Mouse (Mus musculus) embryonic stem cell, embryonic (primary cell): ENCODE measurements around the gene Pop4.

ENCODE experiments used
- CTCF ChIA-PET, 4 experiments: fragments of 300-600 bp in 2 of 4; fragments of 350-600 bp in 2 of 4; sonication (Branson Sonifier 250); formaldehyde crosslinking; loops; one replicate each; lab custom pipeline; 2022; ENCODE audit warnings: inconsistent platforms in 2 of 4; lab: Charles Lee
- POLR2A ChIA-PET, 4 experiments: fragments of 300-600 bp in 2 of 4; fragments of 350-600 bp in 2 of 4; sonication (Branson Sonifier 250); formaldehyde crosslinking; loops; one replicate each; lab custom pipeline; 2022; ENCODE audit warnings: antibody characterized with exemption in 4 of 4, inconsistent platforms in 1 of 4; lab: Charles Lee

Gene Pop4

GRCm38 (mm10) chr7:38228329-38228728, 42.9 kb downstream of the Pop4 start:
- POLR2A ChIA-PET: interaction anchor here in 3 of 4 experiments (0.6 to 5.3 kb wide), 36 partner anchors 8 to 753 kb away, joined by 3 to 30 read pairs (median 5); partner anchors contain the start of genes 1600014C10Rik (in 1 of the 3) and Pop4 (in 1 of the 3)
- CTCF ChIA-PET: interaction anchor here in 3 of 4 experiments (0.6 to 2.1 kb wide), 9 partner anchors 15 to 46 kb away, joined by 3 to 25 read pairs (median 4); partner anchors contain the start of gene 1600014C10Rik (in 1 of the 3)

GRCm38 (mm10) chr7:38227900-38228298, 43.3 kb downstream of the Pop4 start, which contains the start of gene Plekhf1:
TSS of gene Plekhf1 (minus strand) at chr7:38228016.
- POLR2A ChIA-PET: interaction anchor here in 3 of 4 experiments (0.6 to 5.3 kb wide), 44 partner anchors 8 to 753 kb away, joined by 3 to 30 read pairs (median 5); partner anchors contain the start of genes 1600014C10Rik (in 1 of the 3) and Pop4 (in 1 of the 3)
- CTCF ChIA-PET: interaction anchor here in 3 of 4 experiments (0.6 to 2.1 kb wide), 10 partner anchors 15 to 46 kb away, joined by 3 to 25 read pairs (median 4); partner anchors contain the start of gene 1600014C10Rik (in 1 of the 3)

- ChIA-PET POLR2A (interaction anchor here in 3 of 4 experiments (0.6 to 5.3 kb wide), 51 partner anchors 8 to 1291 kb away, joined by 3 to 30 read pairs (median 5); partner anchors contain the start of genes 1600014C10Rik (in 2 of the 3) and Pop4 (in 2 of the 3)), CTCF (interaction anchor here in 3 of 4 experiments (0.5 to 2.1 kb wide), 11 partner anchors 10 to 45 kb away, joined by 3 to 25 read pairs (median 4); partner anchors contain the start of gene 1600014C10Rik (in 1 of the 3))
These were observed 43.9 kb downstream of the Pop4 start for GRCm38 (mm10) chr7:38227181-38227899.

- POLR2A ChIA-PET: interaction anchor here in 2 of 4 experiments (1.1 to 3.2 kb wide), 6 partner anchors 9 to 44 kb away, joined by 3 to 19 read pairs (median 14); partner anchors contain the start of genes 1600014C10Rik (in 1 of the 2) and Pop4 (in 1 of the 2)
- CTCF ChIA-PET: no interaction called here
These were observed 45.0 kb downstream of the Pop4 start for GRCm38 (mm10) chr7:38226226-38226625.

GRCm38 (mm10) chr7:38224577-38225369, 46.5 kb downstream of the Pop4 start:
- ChIA-PET POLR2A (no interaction called here), CTCF (interaction anchor here in 1 of 4 experiments (1.0 kb wide), 2 partner anchors 24 to 33 kb away, joined by 3 read pairs; no protein-coding TSS in a partner anchor)

GRCm38 (mm10) chr7:38220866-38221265, 50.4 kb downstream of the Pop4 start:
- ChIA-PET CTCF (interaction anchor here in 2 of 4 experiments (1.1 to 4.2 kb wide), 2 partner anchors 20 to 39 kb away, joined by 3 to 27 read pairs; no protein-coding TSS in a partner anchor), POLR2A (interaction anchor here in 2 of 4 experiments (1.0 to 4.6 kb wide), 8 partner anchors 10 to 113 kb away, joined by 3 to 43 read pairs (median 4); partner anchors contain the start of gene Ccne1 (in 1 of the 2))

- CTCF ChIA-PET: interaction anchor here in 1 of 4 experiments (4.2 kb wide), 1 partner anchor 19 kb away, joined by 27 read pairs; no protein-coding TSS in a partner anchor
- POLR2A ChIA-PET: interaction anchor here (0.6 to 4.6 kb wide), 8 partner anchors 8 to 679 kb away, joined by 3 to 43 read pairs (median 4); partner anchors contain the start of gene Plekhf1 (in 1 of the 4)
These were observed 51.7 kb downstream of the Pop4 start for GRCm38 (mm10) chr7:38219526-38219925.

- POLR2A ChIA-PET: interaction anchor here in 3 of 4 experiments (0.6 to 2.1 kb wide), 5 partner anchors 9 to 679 kb away, joined by 3 to 8 read pairs (median 3); partner anchors contain the start of gene Plekhf1 (in 1 of the 3)
- CTCF ChIA-PET: interaction anchor here in 1 of 4 experiments (4.2 kb wide), 1 partner anchor 18 kb away, joined by 27 read pairs; no protein-coding TSS in a partner anchor
These were observed 52.4 kb downstream of the Pop4 start for GRCm38 (mm10) chr7:38218631-38219367.

- CTCF ChIA-PET: interaction anchor here in 2 of 4 experiments (0.9 to 1.0 kb wide), 4 partner anchors 10 to 49 kb away, joined by 3 to 5 read pairs (median 4); no protein-coding TSS in a partner anchor
- POLR2A ChIA-PET: interaction anchor here in 3 of 4 experiments (0.9 to 1.1 kb wide), 5 partner anchors 9 to 17 kb away, joined by 3 read pairs; partner anchors contain the start of gene Plekhf1 (in 2 of the 3)
These were observed 53.6 kb downstream of the Pop4 start for GRCm38 (mm10) chr7:38217417-38218171.

- ChIA-PET CTCF (interaction anchor here (0.6 to 2.4 kb wide), 6 partner anchors 14 to 53 kb away, joined by 3 to 24 read pairs (median 4); partner anchors contain the start of gene 1600014C10Rik (in 1 of the 4)), POLR2A (interaction anchor here in 3 of 4 experiments (0.7 to 2.3 kb wide), 19 partner anchors 12 to 55 kb away, joined by 3 to 15 read pairs (median 5); partner anchors contain the start of genes Plekhf1 (in 3 of the 3), 1600014C10Rik (in 1 of the 3) and Pop4 (in 1 of the 3))
These were observed 55.5 kb downstream of the Pop4 start for GRCm38 (mm10) chr7:38215697-38216096.

- POLR2A ChIA-PET: interaction anchor here in 3 of 4 experiments (1.0 to 2.3 kb wide), 18 partner anchors 12 to 55 kb away, joined by 3 to 15 read pairs (median 5); partner anchors contain the start of genes Plekhf1 (in 3 of the 3), 1600014C10Rik (in 1 of the 3) and Pop4 (in 1 of the 3)
- CTCF ChIA-PET: interaction anchor here (0.5 to 2.4 kb wide), 9 partner anchors 14 to 53 kb away, joined by 3 to 24 read pairs (median 4); partner anchors contain the start of gene 1600014C10Rik (in 1 of the 4)
These were observed 55.9 kb downstream of the Pop4 start for GRCm38 (mm10) chr7:38215281-38215680.

- ChIA-PET CTCF (interaction anchor here (0.5 to 2.4 kb wide), 9 partner anchors 14 to 54 kb away, joined by 3 to 24 read pairs (median 4); partner anchors contain the start of gene 1600014C10Rik (in 1 of the 4)), POLR2A (interaction anchor here in 3 of 4 experiments (0.7 to 2.3 kb wide), 18 partner anchors 9 to 321 kb away, joined by 3 to 15 read pairs (median 5); partner anchors contain the start of genes Plekhf1 (in 3 of the 3), 1600014C10Rik (in 1 of the 3) and Pop4 (in 1 of the 3))
These were observed 56.6 kb downstream of the Pop4 start for GRCm38 (mm10) chr7:38214473-38215214.

- CTCF ChIA-PET: interaction anchor here (0.6 to 5.6 kb wide), 16 partner anchors 11 to 723 kb away, joined by 3 to 77 read pairs (median 4); partner anchors contain the start of genes 1600014C10Rik (in 1 of the 4), Plekhf1 (in 1 of the 4) and Pop4 (in 1 of the 4)
- POLR2A ChIA-PET: interaction anchor here in 3 of 4 experiments (0.7 to 7.3 kb wide), 19 partner anchors 8 to 107 kb away, joined by 3 to 43 read pairs (median 5); partner anchors contain the start of gene Plekhf1 (in 2 of the 3)
These were observed 58.6 kb downstream of the Pop4 start for GRCm38 (mm10) chr7:38212651-38213062.
